Mouse (Mus musculus): Measurements from ENCODE around the gene Veph1.

Gene Veph1

GRCm38 (mm10) chr3:66019171-66019570 lies 277.5 kb downstream of the Veph1 start:
- DNase-seq (ENCODE audit: low spot score) = no peak

- DNase-seq (ENCODE audit: low spot score) = no peak
These were observed 288.8 kb downstream of the Veph1 start for GRCm38 (mm10) chr3:66007632-66008401.

- DNase-seq (ENCODE audit: low spot score) = no peak
These were observed 291.6 kb downstream of the Veph1 start for GRCm38 (mm10) chr3:66004989-66005388.

- DNase-seq (ENCODE audit: low spot score) = peak; percentile 64
These were observed 292.3 kb downstream of the Veph1 start for GRCm38 (mm10) chr3:66004220-66004951.

All from retina, embryonic 14.5 days (tissue).